ENCODE assay signal across 8 mouse cellular contexts in the genomic region with DNA sequence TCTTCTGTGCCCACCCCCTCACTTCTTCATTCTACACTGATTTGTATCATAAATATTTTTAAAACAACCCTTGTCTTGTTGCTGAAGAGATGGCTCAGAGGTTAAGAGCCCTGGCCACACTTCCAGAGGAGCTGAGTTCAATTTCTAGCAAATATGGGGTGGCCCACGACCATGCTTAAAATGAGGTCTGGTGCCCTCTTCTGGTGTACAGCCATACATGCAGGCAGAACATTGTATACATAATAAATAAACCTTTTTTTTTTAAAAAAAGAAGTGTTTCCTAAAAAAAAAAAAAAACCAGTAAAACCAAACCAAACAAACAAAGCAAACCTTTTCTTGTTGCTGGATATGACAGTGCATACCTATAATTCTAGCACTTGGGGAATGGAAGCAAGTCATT.
DNase-seq lines count a peak whose midpoint lies in the region; ATAC-seq lines count a peak whose summit lies in the region.

No protein-coding gene starts in this region.

- DNase-seq in kidney, adult 9 months = peak; percentile 29
- DNase-seq in kidney, adult 11 months = no peak
- peak; percentile 21 for DNase-seq in Muller cell, postnatal 12 days (ENCODE audit: inconsistent ontology term)
- peak; percentile 25 for DNase-seq in lung, postnatal 36 days
- no peak for DNase-seq in ovary, postnatal 10 days (ENCODE audit: low spot score)
- DNase-seq in T-cell, adult 2 months (ENCODE audit: low spot score) = no peak

- 0 out of 2 replicates have a peak, but pooled peaks have one; percentile 54 for ATAC-seq in common myeloid progenitor, adult 5-6 weeks (replicated peaks; ENCODE audit: low read depth, poor library complexity, severe bottlenecking)
- no peak for ATAC-seq in erythroblast, adult 5-6 weeks (replicated peaks; ENCODE audit: low FRiP score, poor library complexity, severe bottlenecking)

Comparison
In these comparisons a context has a peak if more than half of its experiments do, and no peak if none do; other contexts are left out.
1. DNase-seq: peak in kidney, adult 9 months (single experiment), Muller cell, postnatal 12 days (single experiment) and lung, postnatal 36 days (single experiment); none in kidney, adult 11 months (single experiment), ovary, postnatal 10 days (single experiment) and T-cell, adult 2 months (single experiment).